Mouse (Mus musculus) heart, embryonic 12.5 days (tissue): Measurements from ENCODE around the gene Map2k5. TPM values are rescaled to one million over a fixed set of nuclear protein-coding genes. Genes with fewer than 3 reads are reported as not detected.

Source experiments
- ATAC-seq: fragments of 200-750 bp; cut with Nextera tagmentation; 2 replicates; pipeline ENCODE4 v1.8.0; 2017; ENCODE audit warnings: moderate TSS enrichment, moderate library complexity; ENCODE audit not compliant: insufficient number of reproducible peaks, low FRiP score
- H3K27ac ChIP-seq: fragments of 300-500 bp; sonication (generic); 2 replicates; pipeline ENCODE4 v1.5.1; 2016; ENCODE audit warnings: mild to moderate bottlenecking, moderate library complexity; ENCODE audit not compliant: poor library complexity, severe bottlenecking
- H3K27me3 ChIP-seq: fragments of 300-500 bp; sonication (generic); replicated peaks from 2 replicates; pipeline ENCODE4 v1.6.1; 2016; ENCODE audit warnings: mild to moderate bottlenecking, moderate library complexity
- H3K36me3 ChIP-seq: fragments of 300-500 bp; sonication (generic); 2 replicates; pipeline ENCODE4 v1.6.1; 2016; ENCODE audit warnings: mild to moderate bottlenecking, moderate library complexity
- H3K4me1 ChIP-seq: fragments of 300-500 bp; sonication (generic); replicated peaks from 2 replicates; pipeline ENCODE4 v1.6.1; 2016; ENCODE audit warnings: mild to moderate bottlenecking
- H3K4me2 ChIP-seq: fragments of 300-500 bp; sonication (generic); 2 replicates; pipeline ENCODE4 v1.6.1; 2016; ENCODE audit warnings: mild to moderate bottlenecking, moderate library complexity
- H3K4me3 ChIP-seq: fragments of 300-500 bp; sonication (generic); 2 replicates; pipeline ENCODE4 v1.5.1; 2016; ENCODE audit warnings: mild to moderate bottlenecking
- H3K9ac ChIP-seq: fragments of 300-500 bp; sonication (generic); 2 replicates; pipeline ENCODE4 v1.6.1; 2016; ENCODE audit warnings: mild to moderate bottlenecking, moderate library complexity
- H3K9me3 ChIP-seq: fragments of 300-500 bp; sonication (generic); replicated peaks from 2 replicates; pipeline ENCODE4 v1.6.1; 2016; ENCODE audit warnings: mild to moderate bottlenecking, moderate library complexity
- WGBS: fragments of 180-500 bp; shearing (Covaris S2); methylation state at CpG from one replicate; pipeline ENCODE4 v1.1.7; 2016; 5-methylcytosine and 5-hydroxymethylcytosine counted together
- polyA plus RNA-seq: library from polyadenylated mRNA; unstranded; fragments of >200 nt; fragmentation: Nextera tagmentation; extraction: Ambion mirVana; gene quantifications from 2 replicates; pipeline ENCODE4 v1.2.1, GENCODE M21; 2016

The Map2k5 gene
- polyA plus RNA-seq, 1 experiment from 2014 or later: 28.7 TPM

DNA sequence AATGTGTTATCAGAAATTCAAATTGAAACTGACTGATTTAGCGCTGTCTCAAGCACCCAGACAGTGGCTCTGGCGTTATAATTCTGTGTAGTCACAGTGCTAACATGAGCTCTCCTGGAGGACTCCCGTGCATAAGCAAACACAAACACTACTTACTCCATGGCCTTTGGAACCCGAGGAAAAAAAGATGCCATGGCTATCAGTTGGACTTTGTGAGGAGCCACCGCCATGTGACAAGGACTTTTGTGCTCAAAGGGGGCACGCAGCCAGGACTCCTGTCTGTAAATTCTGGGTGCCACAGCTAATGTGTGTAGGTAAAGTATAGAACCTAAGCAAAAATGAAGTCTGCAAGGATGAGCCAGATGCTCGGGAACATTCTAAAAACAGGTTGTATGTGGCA, 192.5 kb downstream of the Map2k5 start:
- Histone ChIP-seq H3K27ac (no peak overlapping the region), H3K36me3 (peaks cover 15% of the 10 kb centered on the region), H3K4me1 (peaks cover 35% of the 10 kb centered on the region), H3K4me3 (no peak overlapping the region), H3K9me3 (no peaks in the 10 kb centered on the region), H3K9ac (no peak overlapping the region), H3K27me3 (peaks cover 37% of the 10 kb centered on the region), H3K4me2 (no peak overlapping the region)
- 69% methylated on average over 7 of the region's 7 CpGs for WGBS
- ATAC-seq: no peak

GRCm38 (mm10) chr9:63183864-63184263, 193.8 kb downstream of the Map2k5 start:
- ATAC-seq: no peak
- Histone ChIP-seq H3K9me3 (no peaks in the 10 kb centered on the region), H3K27ac (no peak overlapping the region), H3K36me3 (peaks cover 16% of the 10 kb centered on the region), H3K4me3 (no peak overlapping the region), H3K4me1 (peaks cover 34% of the 10 kb centered on the region), H3K4me2 (no peak overlapping the region), H3K27me3 (peaks cover 49% of the 10 kb centered on the region), H3K9ac (no peak overlapping the region)
- 67% methylated on average over 7 of the region's 7 CpGs for WGBS

- H3K27ac ChIP-seq: no peak overlapping the region
- no peak overlapping the region for H3K4me3 ChIP-seq
- ATAC-seq: no peak
- no peak overlapping the region for H3K9ac ChIP-seq
- H3K4me1 ChIP-seq: peaks cover 20% of the 10 kb centered on the region
- H3K9me3 ChIP-seq: no peaks in the 10 kb centered on the region
- H3K36me3 ChIP-seq: peaks cover 16% of the 10 kb centered on the region
- 28% methylated on average over 14 of the region's 14 CpGs for WGBS
- peak overlapping the region; percentile 32; the same call in 1 of the 2 replicates for H3K4me2 ChIP-seq
- H3K27me3 ChIP-seq: peaks cover 52% of the 10 kb centered on the region
Measured at GRCm38 (mm10) chr9:63182306-63182960, 195.3 kb downstream of the Map2k5 start.

GRCm38 (mm10) chr9:63181337-63182178, 196.1 kb downstream of the Map2k5 start:
- WGBS: 56% methylated on average over 11 of the region's 11 CpGs

DNA sequence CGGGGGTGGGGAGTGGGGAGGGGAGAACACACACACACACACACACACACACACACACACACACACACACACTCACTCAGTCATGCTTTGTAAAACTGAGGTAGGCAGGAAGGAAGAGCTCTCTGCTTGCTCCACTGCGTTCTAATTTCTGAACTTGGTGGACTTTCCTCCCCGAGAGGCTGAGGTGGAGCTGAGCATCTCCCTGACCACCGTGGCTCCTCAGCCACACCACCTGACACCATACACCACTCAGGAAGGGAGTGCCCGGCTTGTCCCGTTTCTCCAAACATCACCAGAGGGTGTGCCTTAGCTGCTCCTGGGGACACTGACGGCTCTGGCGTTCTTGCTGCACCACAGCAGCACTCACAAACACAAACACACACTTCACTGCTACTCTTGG, 199.4 kb downstream of the Map2k5 start:
- Histone ChIP-seq H3K9ac (no peak overlapping the region), H3K27me3 (peaks cover 26% of the 10 kb centered on the region), H3K27ac (no peak overlapping the region), H3K4me2 (no peak overlapping the region), H3K9me3 (no peaks in the 10 kb centered on the region), H3K4me3 (no peak overlapping the region), H3K4me1 (peaks cover 17% of the 10 kb centered on the region), H3K36me3 (0 out of 2 replicates have a peak, but pooled peaks cover 6% of the 10 kb centered on the region)
- ATAC-seq: no peak
- WGBS: 74% methylated on average over 8 of the region's 8 CpGs

More at GRCm38 (mm10) chr9:63181337-63182178, 196.1 kb downstream of the Map2k5 start:
- Histone ChIP-seq H3K4me1 (peaks cover 17% of the 10 kb centered on the region), H3K27ac (no peak overlapping the region), H3K4me3 (no peak overlapping the region), H3K27me3 (peaks cover 49% of the 10 kb centered on the region), H3K36me3 (peaks cover 16% of the 10 kb centered on the region), H3K9me3 (no peaks in the 10 kb centered on the region), H3K9ac (no peak overlapping the region), H3K4me2 (peak overlapping the region; percentile 32; the same call in 1 of the 2 replicates)
- no peak for ATAC-seq

GRCm38 (mm10) chr9:63174001-63174721, 203.5 kb downstream of the Map2k5 start:
- WGBS: 88% methylated on average over 8 of the region's 8 CpGs
- H3K36me3 ChIP-seq: peaks cover 10% of the 10 kb centered on the region
- H3K9ac ChIP-seq: no peak overlapping the region
- no peaks in the 10 kb centered on the region for H3K9me3 ChIP-seq
- H3K27ac ChIP-seq: no peak overlapping the region
- H3K4me2 ChIP-seq: no peak overlapping the region
- H3K4me3 ChIP-seq: no peak overlapping the region
- H3K4me1 ChIP-seq: no peaks in the 10 kb centered on the region
- ATAC-seq: no peak
- H3K27me3 ChIP-seq: peaks cover 5% of the 10 kb centered on the region

- no peak overlapping the region for H3K4me2 ChIP-seq
- ATAC-seq: no peak
- peaks cover 16% of the 10 kb centered on the region for H3K36me3 ChIP-seq
- no peak overlapping the region for H3K4me3 ChIP-seq
- H3K9ac ChIP-seq: no peak overlapping the region
- H3K27me3 ChIP-seq: no peaks in the 10 kb centered on the region; the same call in 1 of the 2 replicates
- no peaks in the 10 kb centered on the region for H3K4me1 ChIP-seq
- no peak overlapping the region for H3K27ac ChIP-seq
- H3K9me3 ChIP-seq: no peaks in the 10 kb centered on the region
- WGBS: 52% methylated on average over 2 of the region's 2 CpGs
Measured at GRCm38 (mm10) chr9:63171951-63172350, 205.8 kb downstream of the Map2k5 start.

DNA sequence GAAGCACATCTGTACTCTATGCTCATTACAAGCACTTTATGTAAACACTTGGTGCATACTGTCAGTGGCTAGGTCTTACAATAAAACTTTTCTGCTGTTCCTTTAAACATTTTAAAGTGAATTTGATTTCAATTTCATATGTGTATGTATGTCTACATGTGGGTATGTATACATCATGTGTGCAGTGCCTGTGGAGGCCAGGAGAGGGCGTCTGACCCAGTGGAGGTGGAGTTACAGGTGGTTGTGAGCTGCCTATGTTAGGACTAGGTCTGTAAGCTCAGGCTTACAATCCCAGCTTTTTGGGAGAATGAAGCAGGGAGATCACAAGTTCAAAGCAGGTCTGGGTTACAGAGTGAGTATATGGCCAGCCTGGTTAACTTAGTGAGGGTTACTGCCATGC, 208.6 kb downstream of the Map2k5 start:
- Histone ChIP-seq H3K9me3 (no peaks in the 10 kb centered on the region), H3K4me3 (no peak overlapping the region), H3K36me3 (peaks cover 19% of the 10 kb centered on the region), H3K9ac (no peak overlapping the region), H3K27me3 (no peaks in the 10 kb centered on the region; the same call in 1 of the 2 replicates), H3K4me2 (no peak overlapping the region), H3K27ac (no peak overlapping the region), H3K4me1 (peaks cover 6% of the 10 kb centered on the region)
- WGBS: 81% methylated on average over 1 of the region's 1 CpGs
- ATAC-seq: no peak

- Histone ChIP-seq H3K36me3 (peaks cover 30% of the 10 kb centered on the region), H3K27ac (no peak overlapping the region), H3K4me1 (peaks cover 6% of the 10 kb centered on the region)
Measured at GRCm38 (mm10) chr9:63165070-63165469, 212.6 kb downstream of the Map2k5 start.

DNA sequence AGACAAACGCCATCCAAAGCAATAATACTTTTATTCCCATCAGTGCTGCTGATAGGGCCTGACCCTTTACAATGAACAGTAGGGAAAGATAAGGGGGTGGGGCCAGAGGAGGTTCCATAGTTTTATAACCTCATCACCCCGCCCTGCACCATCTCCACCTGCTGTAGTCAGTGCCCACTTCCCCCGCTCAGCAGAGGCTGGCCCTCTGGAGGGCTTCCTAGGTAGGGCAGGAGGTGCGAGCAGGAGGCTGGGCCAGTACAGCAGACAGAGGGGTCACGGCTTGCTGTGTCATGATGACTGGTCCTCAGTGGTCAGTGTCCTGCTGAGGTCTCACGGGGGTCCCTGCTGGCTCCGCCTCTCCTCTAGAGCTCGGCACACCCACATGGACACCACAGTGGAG, 213.9 kb downstream of the Map2k5 start:
- peaks cover 17% of the 10 kb centered on the region for H3K36me3 ChIP-seq
- no peak for ATAC-seq
- no peaks in the 10 kb centered on the region for H3K9me3 ChIP-seq
- H3K27me3 ChIP-seq: peaks cover 22% of the 10 kb centered on the region
- H3K9ac ChIP-seq: no peak overlapping the region
- no peak overlapping the region for H3K4me2 ChIP-seq
- H3K27ac ChIP-seq: no peak overlapping the region
- peaks cover 6% of the 10 kb centered on the region for H3K4me1 ChIP-seq
- H3K4me3 ChIP-seq: no peak overlapping the region
- 71% methylated on average over 8 of the region's 8 CpGs for WGBS

More at GRCm38 (mm10) chr9:63165070-63165469, 212.6 kb downstream of the Map2k5 start:
- Histone ChIP-seq H3K4me3 (no peak overlapping the region), H3K27me3 (peaks cover 12% of the 10 kb centered on the region), H3K4me2 (no peak overlapping the region), H3K9me3 (no peaks in the 10 kb centered on the region), H3K9ac (0 out of 2 replicates have a peak overlapping the region, but pooled peaks have one; percentile 24)
- 37% methylated on average over 9 of the region's 9 CpGs for whole genome bisulfite sequencing
- ATAC-seq: no peak

- ATAC-seq: no peak
- no peaks in the 10 kb centered on the region for H3K36me3 ChIP-seq
- H3K9ac ChIP-seq: no peak overlapping the region
- WGBS: 36% methylated on average over 14 of the region's 14 CpGs
- peaks cover 15% of the 10 kb centered on the region for H3K4me1 ChIP-seq
- H3K9me3 ChIP-seq: peaks cover 6% of the 10 kb centered on the region; the same call in 1 of the 2 replicates
- H3K4me3 ChIP-seq: no peak overlapping the region
- no peak overlapping the region for H3K4me2 ChIP-seq
- H3K27me3 ChIP-seq: peaks cover 96% of the 10 kb centered on the region
- no peak overlapping the region for H3K27ac ChIP-seq
Measured at GRCm38 (mm10) chr9:63151949-63152348, 225.8 kb downstream of the Map2k5 start.
